Mouse (Mus musculus): ENCODE results near the gene Ccdc33. TPM values are rescaled to one million over a fixed set of nuclear protein-coding genes. Genes with fewer than 3 reads are reported as not detected.
A peak's percentile ranks its signal among the peaks of the same experiment; 100 is the strongest.

Gene Ccdc33
- not detected in 2 replicates for polyA plus RNA-seq (2015; fragmentation: Nextera tagmentation; extraction: Ambion mirVana)

GRCm38 (mm10) chr9:58118671-58119070 is at the start of gene Ccdc33:
Gene Ccdc33 (minus strand): TSS chr9:58118823.
- 17% methylated on average over 2 of the region's 2 CpGs for WGBS
- Histone ChIP-seq H3K4me3 (replicated peaks; ENCODE audit: low read length) (no peak within 1 kb of the TSS), H3K4me1 (ENCODE audit: control insufficient read depth, insufficient read depth, low read length) (peaks cover 19% of the 10 kb centered on the region), H3K36me3 (ENCODE audit: control insufficient read depth, insufficient read depth, low read length) (no peaks in the 10 kb centered on the region), H3K9me3 (replicated peaks; ENCODE audit: control insufficient read depth, low read length) (no peaks in the 10 kb centered on the region), H3K27me3 (ENCODE audit: control insufficient read depth, insufficient read depth, low read length) (0 out of 2 replicates have a peak, but pooled peaks cover 3% of the 10 kb centered on the region), H3K9ac (ENCODE audit: low read length) (no peak within 1 kb of the TSS), H3K4me2 (ENCODE audit: low read depth, low read length) (no peak within 1 kb of the TSS), H3K27ac (ENCODE audit: low read length) (no peak within 1 kb of the TSS)
- no peak for ATAC-seq (ENCODE audit: insufficient read depth, low FRiP score)

GRCm38 (mm10) chr9:58165779-58166178 is 47.2 kb upstream of the Ccdc33 start:
- Histone ChIP-seq H3K36me3 (ENCODE audit: control insufficient read depth, insufficient read depth, low read length) (no peaks in the 10 kb centered on the region), H3K9ac (ENCODE audit: low read length) (no peak overlapping the region), H3K4me2 (ENCODE audit: low read depth, low read length) (no peak overlapping the region), H3K4me1 (ENCODE audit: control insufficient read depth, insufficient read depth, low read length) (peaks cover 2% of the 10 kb centered on the region; the same call in 1 of the 2 replicates), H3K4me3 (replicated peaks; ENCODE audit: low read length) (no peak overlapping the region), H3K9me3 (replicated peaks; ENCODE audit: control insufficient read depth, low read length) (peaks cover 5% of the 10 kb centered on the region; the same call in 1 of the 2 replicates), H3K27me3 (ENCODE audit: control insufficient read depth, insufficient read depth, low read length) (no peaks in the 10 kb centered on the region), H3K27ac (ENCODE audit: low read length) (no peak overlapping the region)
- ATAC-seq (ENCODE audit: insufficient read depth, low FRiP score), result no peak
- 80% methylated on average over 1 of the region's 1 CpGs for WGBS

- no peak for ATAC-seq (ENCODE audit: insufficient read depth, low FRiP score)
- no peak overlapping the region for H3K4me2 ChIP-seq (ENCODE audit: low read depth, low read length)
- peaks cover 22% of the 10 kb centered on the region for H3K4me1 ChIP-seq (ENCODE audit: control insufficient read depth, insufficient read depth, low read length)
- no peak overlapping the region for H3K27ac ChIP-seq (ENCODE audit: low read length)
- H3K9me3 ChIP-seq (replicated peaks; ENCODE audit: control insufficient read depth, low read length), result peaks cover 5% of the 10 kb centered on the region; the same call in 1 of the 2 replicates
- H3K27me3 ChIP-seq (ENCODE audit: control insufficient read depth, insufficient read depth, low read length), result no peaks in the 10 kb centered on the region
- H3K4me3 ChIP-seq (replicated peaks; ENCODE audit: low read length), result no peak overlapping the region
- WGBS, result 68% methylated on average over 5 of the region's 5 CpGs
- H3K36me3 ChIP-seq (ENCODE audit: control insufficient read depth, insufficient read depth, low read length), result no peaks in the 10 kb centered on the region
- H3K9ac ChIP-seq (ENCODE audit: low read length), result no peak overlapping the region
Observed at GRCm38 (mm10) chr9:58163146-58163545, 44.5 kb upstream of the Ccdc33 start.

- H3K36me3 ChIP-seq (ENCODE audit: control insufficient read depth, insufficient read depth, low read length), result no peaks in the 10 kb centered on the region
- no peak for ATAC-seq (ENCODE audit: insufficient read depth, low FRiP score)
- no peaks in the 10 kb centered on the region for H3K27me3 ChIP-seq (ENCODE audit: control insufficient read depth, insufficient read depth, low read length)
- no peak overlapping the region for H3K27ac ChIP-seq (ENCODE audit: low read length)
- H3K4me2 ChIP-seq (ENCODE audit: low read depth, low read length), result no peak overlapping the region
- H3K4me1 ChIP-seq (ENCODE audit: control insufficient read depth, insufficient read depth, low read length), result peaks cover 29% of the 10 kb centered on the region
- no peak overlapping the region for H3K4me3 ChIP-seq (replicated peaks; ENCODE audit: low read length)
- peaks cover 5% of the 10 kb centered on the region; the same call in 1 of the 2 replicates for H3K9me3 ChIP-seq (replicated peaks; ENCODE audit: control insufficient read depth, low read length)
- 84% methylated on average over 3 of the region's 3 CpGs for WGBS
- H3K9ac ChIP-seq (ENCODE audit: low read length), result no peak overlapping the region
Observed at GRCm38 (mm10) chr9:58162173-58162572, 43.5 kb upstream of the Ccdc33 start.

GRCm38 (mm10) chr9:58160315-58160714 is 41.7 kb upstream of the Ccdc33 start:
- WGBS, result 58% methylated on average over 5 of the region's 5 CpGs
- Histone ChIP-seq H3K9me3 (replicated peaks; ENCODE audit: control insufficient read depth, low read length) (no peaks in the 10 kb centered on the region), H3K4me3 (replicated peaks; ENCODE audit: low read length) (no peak overlapping the region), H3K4me1 (ENCODE audit: control insufficient read depth, insufficient read depth, low read length) (peaks cover 46% of the 10 kb centered on the region), H3K27ac (ENCODE audit: low read length) (peak overlapping the region; percentile 99), H3K27me3 (ENCODE audit: control insufficient read depth, insufficient read depth, low read length) (no peaks in the 10 kb centered on the region), H3K9ac (ENCODE audit: low read length) (peak overlapping the region; percentile 49), H3K36me3 (ENCODE audit: control insufficient read depth, insufficient read depth, low read length) (no peaks in the 10 kb centered on the region), H3K4me2 (ENCODE audit: low read depth, low read length) (0 out of 2 replicates have a peak overlapping the region, but pooled peaks have one; percentile 66)
- no peak for ATAC-seq (ENCODE audit: insufficient read depth, low FRiP score)

- 0 out of 2 replicates have a peak, but pooled peaks have one; percentile 9 for ATAC-seq (ENCODE audit: insufficient read depth, low FRiP score)
- Histone ChIP-seq H3K36me3 (ENCODE audit: control insufficient read depth, insufficient read depth, low read length) (no peaks in the 10 kb centered on the region), H3K4me3 (replicated peaks; ENCODE audit: low read length) (no peak overlapping the region), H3K9me3 (replicated peaks; ENCODE audit: control insufficient read depth, low read length) (no peaks in the 10 kb centered on the region), H3K27ac (ENCODE audit: low read length) (peak overlapping the region; percentile 99), H3K27me3 (ENCODE audit: control insufficient read depth, insufficient read depth, low read length) (no peaks in the 10 kb centered on the region), H3K9ac (ENCODE audit: low read length) (peak overlapping the region; percentile 49), H3K4me2 (ENCODE audit: low read depth, low read length) (peak overlapping the region; percentile 66), H3K4me1 (ENCODE audit: control insufficient read depth, insufficient read depth, low read length) (peaks cover 51% of the 10 kb centered on the region)
- 32% methylated on average over 4 of the region's 4 CpGs for WGBS
Observed at GRCm38 (mm10) chr9:58159855-58160254, 41.2 kb upstream of the Ccdc33 start.

- Histone ChIP-seq H3K4me1 (ENCODE audit: control insufficient read depth, insufficient read depth, low read length) (peaks cover 61% of the 10 kb centered on the region), H3K4me2 (ENCODE audit: low read depth, low read length) (peak overlapping the region; percentile 66), H3K27me3 (ENCODE audit: control insufficient read depth, insufficient read depth, low read length) (no peaks in the 10 kb centered on the region), H3K9ac (ENCODE audit: low read length) (peak overlapping the region; percentile 74), H3K9me3 (replicated peaks; ENCODE audit: control insufficient read depth, low read length) (no peaks in the 10 kb centered on the region), H3K36me3 (ENCODE audit: control insufficient read depth, insufficient read depth, low read length) (no peaks in the 10 kb centered on the region), H3K27ac (ENCODE audit: low read length) (peak overlapping the region; percentile 99), H3K4me3 (replicated peaks; ENCODE audit: low read length) (peak overlapping the region; percentile 45)
- ATAC-seq (ENCODE audit: insufficient read depth, low FRiP score), result peak; percentile 90
- WGBS, result 11% methylated on average over 7 of the region's 7 CpGs
Observed at GRCm38 (mm10) chr9:58158541-58159311, 40.1 kb upstream of the Ccdc33 start.

GRCm38 (mm10) chr9:58157838-58158237 is 39.2 kb upstream of the Ccdc33 start:
- Histone ChIP-seq H3K27ac (ENCODE audit: low read length) (peak overlapping the region; percentile 99), H3K9me3 (replicated peaks; ENCODE audit: control insufficient read depth, low read length) (no peaks in the 10 kb centered on the region), H3K36me3 (ENCODE audit: control insufficient read depth, insufficient read depth, low read length) (no peaks in the 10 kb centered on the region), H3K4me3 (replicated peaks; ENCODE audit: low read length) (peak overlapping the region; percentile 45), H3K9ac (ENCODE audit: low read length) (peak overlapping the region; percentile 74), H3K4me2 (ENCODE audit: low read depth, low read length) (peak overlapping the region; percentile 66), H3K27me3 (ENCODE audit: control insufficient read depth, insufficient read depth, low read length) (no peaks in the 10 kb centered on the region), H3K4me1 (ENCODE audit: control insufficient read depth, insufficient read depth, low read length) (peaks cover 70% of the 10 kb centered on the region)
- ATAC-seq (ENCODE audit: insufficient read depth, low FRiP score), result no peak
- 64% methylated on average over 13 of the region's 13 CpGs for WGBS

GRCm38 (mm10) chr9:58156819-58157560 is 38.4 kb upstream of the Ccdc33 start:
- Histone ChIP-seq H3K9me3 (replicated peaks; ENCODE audit: control insufficient read depth, low read length) (no peaks in the 10 kb centered on the region), H3K9ac (ENCODE audit: low read length) (peak overlapping the region; percentile 60), H3K36me3 (ENCODE audit: control insufficient read depth, insufficient read depth, low read length) (no peaks in the 10 kb centered on the region), H3K4me1 (ENCODE audit: control insufficient read depth, insufficient read depth, low read length) (peaks cover 68% of the 10 kb centered on the region), H3K27me3 (ENCODE audit: control insufficient read depth, insufficient read depth, low read length) (no peaks in the 10 kb centered on the region), H3K4me3 (replicated peaks; ENCODE audit: low read length) (peak overlapping the region; percentile 45), H3K4me2 (ENCODE audit: low read depth, low read length) (peak overlapping the region; percentile 66), H3K27ac (ENCODE audit: low read length) (peak overlapping the region; percentile 99)
- WGBS, result 83% methylated on average over 22 of the region's 22 CpGs
- ATAC-seq (ENCODE audit: insufficient read depth, low FRiP score), result no peak
